Mouse (Mus musculus) bone marrow, adult 2 months (tissue): ENCODE measurements around the gene Selenok.

Source experiments
- CTCF ChIP-seq: fragments of 200-500 bp; IDR thresholded peaks from 2 replicates; pipeline ENCODE4 v1.5.1; 2011; ENCODE audit warnings: low read length, control low read depth; ENCODE audit not compliant: control insufficient read depth, insufficient read depth
- POLR2A ChIP-seq: fragments of 200-500 bp; IDR thresholded peaks from 2 replicates; pipeline ENCODE4 v1.6.1; 2011; ENCODE audit warnings: low read depth, mild to moderate bottlenecking, control low read depth, low read length, borderline replicate concordance; ENCODE audit not compliant: control insufficient read depth

DNA sequence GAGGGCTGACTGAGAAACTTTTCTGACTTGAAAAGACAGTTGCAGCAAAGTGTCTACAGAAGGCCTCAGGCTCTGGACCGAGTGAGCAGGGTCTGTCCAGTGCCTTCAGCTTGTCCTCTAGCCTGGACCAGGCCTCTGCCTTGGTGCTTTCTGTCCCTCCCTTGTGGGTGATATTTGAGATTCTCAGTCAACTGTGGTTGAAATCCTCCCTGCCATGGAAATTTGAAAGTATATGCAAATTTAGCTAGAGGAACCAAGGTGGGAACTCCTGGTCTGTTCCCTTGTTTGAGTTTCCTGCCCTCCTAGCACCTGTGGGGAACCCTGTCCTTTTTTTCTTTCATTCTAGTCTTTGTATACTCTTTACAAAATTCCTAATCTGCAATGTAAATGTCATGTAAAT is 46.9 kb downstream of the Selenok start:
- TF ChIP-seq POLR2A, result no peak
- no peak for TF ChIP-seq CTCF
